Mouse (Mus musculus) adrenal gland, adult 2 months (tissue): ENCODE measurements at regions not wholly inside any gene's neighbourhood (a gene's known extent, or its start where the extent isn't known, plus 50 kb on each side); places are given as distances from the start of the nearest gene placed in this dataset.

Experiments used
- DNase-seq: peaks from one replicate; pipeline ENCODE4 v3.0.0; 2021

DNA sequence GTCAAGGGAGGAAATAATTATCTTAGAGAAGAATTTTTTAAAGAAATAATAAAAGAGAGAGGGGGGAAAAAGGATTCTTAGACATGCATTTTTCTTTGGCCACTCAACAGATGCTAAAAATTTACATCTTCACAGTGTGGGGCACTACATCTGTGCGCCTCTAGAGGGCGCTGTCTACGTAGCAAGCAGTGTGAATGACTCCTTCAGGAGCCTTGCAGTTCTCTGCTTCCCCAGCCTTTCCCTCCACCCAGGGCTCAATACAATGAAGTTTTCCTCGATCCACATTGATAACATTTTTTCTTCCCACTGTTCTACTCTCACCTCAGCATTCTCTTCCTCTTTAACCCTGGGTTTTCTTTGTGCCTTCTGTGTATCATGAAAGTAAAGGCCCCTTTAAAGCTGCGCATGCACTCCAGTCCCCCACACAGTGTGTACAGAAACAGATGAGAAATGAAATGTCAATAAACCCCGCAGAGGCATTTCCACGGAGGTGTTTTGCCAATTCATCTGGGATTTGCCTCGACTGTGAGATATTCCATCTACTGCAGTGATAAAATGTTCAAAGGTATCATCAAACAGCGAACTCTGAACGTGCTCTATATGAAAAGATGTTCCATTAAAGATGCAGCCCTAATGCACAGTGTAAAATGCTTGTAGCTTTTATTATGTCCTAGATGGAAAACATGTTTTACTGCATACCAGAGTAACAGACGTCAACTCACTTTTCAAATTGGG, 181.2 kb downstream of the Rdh14 start:
- DNase-seq, result no peak

DNA sequence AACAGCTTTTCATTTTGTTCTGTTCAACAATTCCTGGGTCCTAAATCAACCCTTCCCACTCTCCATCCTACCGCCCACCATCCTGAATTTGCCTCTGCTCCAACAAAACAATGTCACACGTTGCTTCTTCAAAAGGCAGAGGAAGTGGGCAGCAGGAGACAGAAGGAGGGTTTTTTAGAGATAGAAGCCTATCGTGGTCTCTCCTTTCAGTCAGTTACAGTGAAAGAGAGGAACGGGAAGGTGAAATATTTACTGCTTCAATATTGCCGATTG, 181.7 kb downstream of the Rdh14 start:
- no peak for DNase-seq

DNA sequence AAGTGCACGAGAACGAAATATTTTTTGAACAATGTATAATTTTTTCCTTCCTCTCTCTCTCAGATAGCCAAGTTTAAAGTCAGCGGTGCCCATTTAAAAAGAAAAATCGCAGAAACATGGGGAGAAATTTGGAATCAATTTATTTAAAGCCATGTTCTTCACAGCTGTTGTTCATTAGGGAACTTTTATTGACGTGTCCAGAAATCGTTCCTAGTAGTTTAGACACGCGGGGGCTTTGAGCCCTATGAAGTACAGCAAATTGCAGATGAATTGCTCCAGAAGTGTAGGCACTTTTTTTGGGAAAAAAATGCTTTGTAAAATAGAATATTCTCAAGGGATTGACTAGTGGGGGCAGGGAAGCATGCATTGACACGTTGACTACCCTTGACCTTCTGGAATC, 182.8 kb downstream of the Rdh14 start:
- no peak for DNase-seq

DNA sequence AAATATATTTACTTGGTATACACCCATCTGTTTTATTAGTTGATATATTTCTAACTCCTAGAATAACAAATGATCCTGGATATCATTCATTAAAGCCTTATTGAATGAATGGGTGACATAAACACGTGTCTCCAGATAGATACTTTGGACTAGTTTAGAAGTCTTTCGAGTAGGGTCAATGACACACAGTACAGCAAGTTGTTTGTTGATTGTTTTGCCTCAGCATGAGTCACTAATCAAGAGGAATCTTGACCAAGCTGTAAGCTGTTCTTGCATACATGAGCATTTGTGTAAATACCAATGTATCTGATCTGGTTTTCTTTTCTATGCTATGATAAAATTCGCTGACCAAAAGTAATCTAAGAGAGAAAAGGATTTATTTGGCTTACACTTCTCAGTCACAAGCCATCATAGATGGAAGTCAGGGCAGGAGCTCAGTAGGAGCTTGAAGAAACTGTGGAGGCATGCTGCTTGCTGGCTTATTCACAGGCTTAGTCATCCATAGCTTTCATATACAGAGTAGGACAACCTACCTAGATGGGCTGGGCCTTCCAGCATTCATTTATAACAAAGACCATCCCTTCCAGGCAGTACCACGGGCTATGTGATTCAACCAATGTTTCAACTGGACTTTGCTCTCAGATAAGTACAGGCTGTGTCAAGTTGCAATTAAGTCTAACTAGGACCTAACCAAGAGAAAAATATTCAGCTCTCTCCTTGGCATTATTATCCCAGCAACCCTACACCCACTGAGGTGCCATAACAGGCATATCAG, 192.5 kb downstream of the Rdh14 start:
- DNase-seq, result no peak

DNA sequence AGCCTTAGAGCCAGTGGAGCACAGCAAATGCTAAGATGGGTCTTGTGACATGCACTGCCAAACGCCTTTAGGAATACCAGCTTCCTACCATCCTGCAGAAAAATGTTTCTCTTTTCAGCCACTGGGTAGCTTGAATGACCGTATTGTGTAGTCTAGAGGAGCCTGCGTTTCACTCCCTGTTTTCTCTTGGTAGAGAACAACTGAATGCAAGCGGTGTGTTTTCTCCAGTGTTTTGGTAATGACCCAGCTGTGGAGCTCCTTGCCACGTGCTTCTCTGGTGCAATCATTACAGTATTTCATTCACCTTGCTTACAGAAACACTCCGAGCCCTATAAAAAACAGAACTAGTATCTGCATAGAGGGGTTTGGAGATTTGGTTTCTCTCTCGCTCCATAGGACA, 193.5 kb downstream of the Rdh14 start:
- no peak for DNase-seq

DNA sequence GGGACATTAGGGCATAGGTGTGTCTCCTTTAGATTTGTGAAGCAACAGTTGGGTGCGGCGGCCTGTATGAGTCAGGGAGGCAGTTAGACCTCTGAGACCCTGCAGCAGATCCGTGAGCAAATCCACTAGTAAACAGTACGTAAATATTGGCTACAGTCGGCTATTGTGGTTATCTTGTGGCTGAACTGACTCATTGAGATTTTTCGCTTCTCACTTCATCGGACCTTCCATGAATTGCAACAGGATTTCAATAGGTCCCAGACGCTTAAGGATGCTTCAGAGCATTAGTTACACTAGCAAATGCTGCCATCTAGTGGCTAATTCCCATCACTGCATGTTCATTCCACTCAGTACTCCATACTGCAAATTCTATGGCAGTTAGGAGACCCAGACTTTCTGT, 199.0 kb downstream of the Rdh14 start:
- DNase-seq, result peak; percentile 53

DNA sequence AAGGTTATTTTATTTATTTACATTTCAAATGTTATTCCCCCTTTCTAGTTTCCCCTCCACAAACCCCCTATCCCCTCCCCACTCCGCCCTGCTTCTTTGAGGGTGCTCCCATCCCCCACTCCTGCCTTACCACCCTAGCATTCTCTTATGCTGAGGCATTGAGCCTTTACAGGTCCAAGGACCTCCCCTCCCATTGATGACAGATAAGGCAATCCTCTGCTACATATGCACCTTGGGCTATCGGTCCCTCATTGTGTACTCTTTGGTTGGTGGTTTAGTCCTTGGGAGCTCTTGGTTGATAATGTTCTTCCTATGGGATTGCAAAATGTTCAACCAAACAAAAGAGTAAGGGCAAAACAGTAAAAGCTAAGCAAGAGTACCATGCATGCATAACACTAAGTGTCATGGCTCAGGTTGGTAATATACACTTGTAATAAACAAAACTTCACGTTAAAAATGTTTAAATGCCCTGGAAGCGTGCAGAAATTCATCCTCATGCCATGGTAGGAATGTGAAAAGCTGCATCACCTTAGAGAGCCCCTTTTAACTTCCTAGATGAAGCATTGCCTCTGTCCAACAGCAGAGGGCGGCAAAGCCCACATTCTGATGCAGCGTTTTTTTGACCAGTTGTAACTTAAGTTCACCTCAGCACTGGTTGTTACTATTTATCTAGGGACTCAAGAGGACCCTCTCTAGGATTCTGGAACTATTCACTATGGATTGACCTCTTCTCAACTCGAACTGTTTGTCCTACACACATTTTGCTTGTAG, 207.6 kb downstream of the Rdh14 start:
- DNase-seq, result peak; percentile 30

DNA sequence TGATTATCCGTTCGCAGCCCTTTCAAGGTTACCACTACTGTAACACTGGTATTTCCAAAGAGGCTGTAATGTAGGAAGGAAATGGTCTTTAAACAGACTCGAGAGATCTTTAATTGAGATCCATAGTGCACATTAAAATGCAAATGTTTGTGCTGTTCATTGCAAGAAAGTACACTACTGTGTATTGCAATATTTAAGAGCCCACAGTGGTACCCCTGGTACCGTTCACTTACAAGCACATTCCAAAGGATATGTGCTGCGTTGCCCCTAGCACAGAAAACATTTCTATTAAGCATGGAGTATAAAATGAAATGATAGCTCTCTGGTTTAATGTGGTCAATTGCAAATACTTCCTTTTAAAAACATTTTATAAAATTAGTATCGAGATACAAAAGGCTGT, 209.5 kb downstream of the Rdh14 start:
- no peak for DNase-seq

DNA sequence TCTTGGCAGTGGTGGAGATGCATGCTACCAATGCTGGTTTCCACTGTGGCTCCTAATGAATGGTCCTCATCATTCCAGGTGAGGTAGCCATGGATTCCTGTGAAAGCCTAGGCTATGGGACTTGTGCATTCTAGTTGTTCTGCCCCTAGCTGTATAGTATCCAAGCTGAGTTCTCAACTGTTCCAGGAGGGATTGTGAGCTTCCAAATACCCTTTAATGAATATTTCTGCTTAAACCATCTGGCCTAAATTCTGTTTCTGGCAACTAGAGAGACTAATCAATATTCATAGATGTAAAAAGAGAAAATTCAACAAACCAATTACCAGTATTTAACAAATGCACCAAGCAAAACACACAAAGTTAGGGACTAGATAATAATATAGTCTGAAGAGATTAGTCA, 227.7 kb downstream of the Rdh14 start:
- DNase-seq, result no peak

DNA sequence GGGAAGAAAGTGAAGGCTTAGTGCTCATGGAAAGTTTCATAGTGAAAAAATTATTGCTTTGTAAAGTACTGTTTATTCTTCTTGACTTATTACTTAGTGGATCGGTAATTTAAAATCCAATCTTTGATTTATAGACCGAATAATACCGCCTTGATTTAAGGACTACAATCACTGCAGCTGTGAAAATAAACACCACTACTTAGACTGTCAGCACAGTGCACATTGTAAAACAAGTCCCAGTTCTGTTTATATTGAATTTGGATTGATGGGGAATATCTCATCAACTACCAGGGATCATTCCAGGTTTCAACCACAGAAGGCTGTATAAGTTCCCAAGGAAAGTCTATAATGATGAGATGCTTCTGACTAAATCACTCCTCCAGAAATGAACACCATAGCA, 230.0 kb downstream of the Rdh14 start:
- no peak for DNase-seq

DNA sequence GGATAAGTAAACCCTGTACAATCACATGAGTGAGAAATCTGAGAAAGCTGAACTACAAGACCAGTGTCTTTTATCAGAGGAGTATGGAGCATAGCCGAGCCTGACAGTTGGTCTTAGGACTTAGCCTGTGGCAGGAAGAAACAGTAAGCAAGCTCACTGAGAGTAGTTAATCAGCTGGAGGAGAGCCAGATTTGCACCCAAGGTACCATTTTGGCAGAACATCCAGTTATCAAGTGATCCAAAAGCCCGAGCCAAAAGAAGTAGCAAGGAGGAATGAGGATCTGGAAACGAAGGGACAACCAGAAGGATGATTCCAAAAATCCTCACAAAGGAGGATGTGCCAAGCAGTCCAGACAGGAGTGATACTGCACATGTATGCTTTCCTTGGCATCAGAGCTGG, 248.0 kb downstream of the Rdh14 start:
- no peak for DNase-seq

DNA sequence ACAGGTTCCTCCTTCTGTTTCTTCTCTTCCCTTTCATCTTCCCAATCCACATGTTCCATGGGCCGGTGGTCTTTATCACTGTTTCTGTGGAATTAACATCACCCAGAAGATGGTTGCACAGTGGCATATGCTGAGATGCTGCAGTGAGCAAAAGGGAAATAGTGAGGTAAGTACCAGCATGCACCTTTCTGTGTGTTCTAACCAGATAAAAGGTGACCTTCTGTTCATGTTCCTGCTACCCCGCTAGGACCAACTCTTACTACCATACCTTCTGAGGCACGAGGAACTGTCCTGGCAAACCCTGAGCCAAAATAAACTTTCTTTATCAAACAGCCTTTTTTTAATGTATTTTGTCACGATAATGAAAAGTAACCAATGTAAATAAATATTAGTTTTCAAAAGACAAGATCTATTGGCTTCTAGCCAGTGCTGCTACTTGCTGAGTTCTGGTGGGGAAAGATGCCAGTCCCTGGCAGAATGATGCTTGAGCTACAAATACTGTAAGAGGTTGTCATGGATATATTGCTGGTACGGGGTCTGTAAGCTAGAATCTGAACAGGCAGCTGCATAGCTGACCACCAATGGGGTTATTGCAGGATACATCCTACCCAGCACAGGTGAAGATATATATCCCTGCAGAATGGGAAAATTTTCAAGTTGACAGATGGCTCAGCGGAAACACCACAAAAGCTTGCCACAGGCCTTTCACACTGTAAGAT, 264.1 kb downstream of the Rdh14 start:
- no peak for DNase-seq

DNA sequence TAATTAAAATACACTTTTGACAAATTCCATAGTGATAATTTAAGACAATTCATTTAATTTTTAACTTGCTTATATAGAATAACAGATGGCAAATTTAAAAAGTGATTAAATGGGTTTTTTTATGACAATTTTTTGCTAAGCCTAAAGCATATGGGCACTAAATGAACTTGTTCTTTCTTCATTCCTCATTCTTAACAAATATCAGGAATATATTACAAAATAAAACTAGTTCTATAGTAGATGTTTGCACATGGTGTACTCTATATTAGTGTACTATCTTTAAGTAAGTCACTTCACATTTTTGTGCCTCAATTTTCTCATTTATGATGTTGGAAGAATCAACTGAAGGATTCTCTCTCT, 264.6 kb downstream of the Rdh14 start:
- DNase-seq, result no peak

DNA sequence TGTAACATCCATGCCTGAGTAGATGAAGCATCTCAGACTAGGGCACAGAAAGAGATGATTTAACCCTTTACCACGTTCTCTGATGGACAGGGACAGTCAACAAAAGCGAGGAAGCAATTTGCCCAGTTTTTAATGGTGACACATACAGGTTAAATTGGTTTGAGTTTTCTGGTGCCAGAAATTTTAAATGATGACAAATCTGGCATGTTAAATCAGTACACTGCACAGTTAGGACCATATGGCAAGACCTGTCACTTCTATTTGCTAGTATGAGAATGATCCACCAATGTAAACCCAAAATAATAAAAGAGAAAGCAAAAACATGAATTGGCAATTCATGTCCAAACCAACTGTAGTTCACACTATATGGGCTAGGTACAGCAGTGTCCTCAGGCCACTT, 268.3 kb downstream of the Rdh14 start:
- DNase-seq, result no peak

DNA sequence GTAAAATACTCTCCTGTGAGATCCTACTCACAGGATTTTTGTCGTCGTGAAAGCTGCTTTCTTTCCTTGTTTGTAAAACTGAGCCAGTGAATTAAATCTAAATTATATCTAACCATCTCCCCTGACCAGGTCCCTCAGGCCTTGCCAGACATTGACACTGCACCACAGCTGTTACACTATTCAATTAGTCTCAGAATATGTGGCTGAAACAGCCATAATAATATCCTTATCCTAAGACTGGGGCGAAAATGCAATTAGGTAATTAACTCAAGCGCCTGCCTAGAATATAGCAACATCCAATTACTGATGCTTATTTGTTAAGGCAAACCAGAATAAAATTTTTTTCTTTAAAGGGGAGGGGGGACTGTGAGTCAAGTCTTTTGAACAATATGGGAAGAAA, 296.2 kb downstream of the Rdh14 start:
- no peak for DNase-seq
